Mouse (Mus musculus): Measurements from ENCODE around the gene Ksr1.
A peak's percentile ranks its signal among the peaks of the same experiment; 100 is the strongest.
"Not testable (repeated sequence)": the region's sequence is repeated elsewhere in the genome, so short reads cannot be mapped to it uniquely, and the experiment has no call there.

Gene Ksr1

DNA sequence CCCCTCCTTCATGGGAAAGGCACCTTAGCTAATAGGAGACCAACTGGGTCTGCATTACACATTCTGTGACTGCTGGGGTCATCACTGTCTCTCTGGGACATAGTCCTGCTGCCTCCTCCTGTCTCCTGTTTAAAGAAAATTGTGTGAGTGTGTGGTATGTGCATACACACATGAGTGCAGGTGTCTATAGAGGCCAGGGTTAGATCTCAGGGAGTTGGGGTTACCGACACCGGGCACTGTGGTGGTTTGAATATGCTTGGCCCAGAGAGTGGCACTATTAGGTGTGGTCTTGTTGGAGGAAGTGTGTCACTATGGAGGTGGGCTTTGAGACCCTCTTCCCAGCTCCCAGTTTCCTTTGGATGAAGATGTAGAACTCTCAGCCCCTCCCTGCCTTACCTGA is 133.7 kb downstream of the Ksr1 start:
- no peak for DNase-seq (ENCODE audit: low read depth, low spot score)

DNA sequence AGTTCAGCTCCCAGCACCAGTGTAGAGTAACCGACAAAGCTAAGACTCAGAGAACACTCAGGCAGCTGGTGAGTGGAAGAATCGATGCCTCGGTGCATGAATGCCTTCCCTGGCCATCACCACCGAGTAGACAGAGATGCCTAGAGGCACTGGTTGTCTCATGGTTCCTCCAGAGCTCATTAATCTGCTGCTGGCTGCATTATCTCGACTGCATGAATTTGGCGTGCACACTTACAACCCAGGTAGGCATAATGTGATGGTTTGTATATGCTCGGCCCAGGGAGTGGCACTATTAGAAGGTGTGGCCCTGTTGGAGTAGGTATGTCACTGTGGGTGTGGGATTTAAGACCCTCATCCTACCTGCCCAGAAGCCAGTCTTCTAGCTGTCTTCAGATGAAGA is 137.3 kb downstream of the Ksr1 start:
- DNase-seq (ENCODE audit: low read depth, low spot score), result no peak

- DNase-seq (ENCODE audit: low read depth, low spot score), result no peak
These were observed 138.0 kb downstream of the Ksr1 start for GRCm38 (mm10) chr11:79008007-79008775.

DNA sequence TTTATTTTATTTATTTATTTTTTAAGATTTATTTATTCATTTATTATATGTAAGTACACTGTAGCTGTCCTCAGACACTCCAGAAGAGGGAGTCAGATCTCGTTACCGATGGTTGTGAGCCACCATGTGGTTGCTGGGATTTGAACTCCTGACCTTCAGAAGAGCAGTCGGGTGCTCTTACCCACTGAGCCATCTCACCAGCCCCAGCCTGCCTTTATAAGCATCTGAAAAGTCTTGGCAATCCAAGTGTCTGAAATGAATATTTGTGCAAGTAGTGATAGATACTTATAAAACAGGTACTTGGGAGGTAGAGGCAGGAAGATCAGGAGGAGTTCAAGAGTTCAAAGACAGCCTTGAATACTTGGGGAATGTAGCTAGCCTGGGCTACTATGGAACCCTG is 138.9 kb downstream of the Ksr1 start:
- not testable (repeated sequence) for DNase-seq (ENCODE audit: low read depth, low spot score)

DNA sequence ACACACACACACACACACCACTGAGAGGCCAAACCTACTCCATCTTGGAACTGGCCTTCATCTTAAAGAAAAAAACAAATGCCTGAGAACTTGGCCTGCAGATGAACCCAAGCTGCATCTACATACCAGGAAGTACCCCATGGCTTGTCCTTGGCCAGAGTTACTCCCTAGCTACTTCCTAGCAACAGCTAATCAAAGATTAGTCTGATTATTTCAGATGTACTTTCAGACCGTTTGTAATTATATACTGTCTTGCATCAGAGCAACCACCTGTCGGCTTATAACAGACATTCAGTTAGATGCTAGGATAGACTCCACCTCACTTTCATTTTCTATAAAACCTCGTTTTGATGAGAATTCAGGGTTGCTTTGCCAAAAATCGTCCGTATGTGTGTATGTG is 139.8 kb downstream of the Ksr1 start:
- DNase-seq (ENCODE audit: low read depth, low spot score), result peak; percentile 26

GRCm38 (mm10) chr11:79005578-79006394 is 140.4 kb downstream of the Ksr1 start:
- DNase-seq (ENCODE audit: low read depth, low spot score), result peak; percentile 33

- DNase-seq (ENCODE audit: low read depth, low spot score), result no peak
These were observed 142.2 kb downstream of the Ksr1 start for GRCm38 (mm10) chr11:79003769-79004638.

GRCm38 (mm10) chr11:79003053-79003768 is 143.0 kb downstream of the Ksr1 start:
- DNase-seq (ENCODE audit: low read depth, low spot score), result peak; percentile 48

DNA sequence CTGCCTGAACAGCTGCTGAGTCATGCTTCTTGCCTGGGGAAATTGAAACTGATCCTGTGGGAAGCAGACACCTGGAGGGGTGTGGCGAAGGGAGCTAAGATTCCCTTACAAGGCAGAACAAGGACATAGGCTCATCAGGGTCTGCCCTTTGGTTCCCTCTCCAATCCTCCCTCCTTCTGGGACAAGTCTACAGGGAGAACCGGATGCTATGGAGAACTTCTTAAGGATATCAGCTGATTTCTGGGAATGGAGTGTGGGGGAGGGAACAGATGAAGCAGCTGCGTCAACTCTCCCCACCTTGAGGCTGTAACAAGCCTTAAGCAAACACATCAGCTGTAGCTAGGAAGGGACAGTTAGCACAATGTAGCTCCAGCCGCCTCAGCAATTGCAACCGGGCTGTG is 143.7 kb downstream of the Ksr1 start:
- DNase-seq (ENCODE audit: low read depth, low spot score), result no peak

DNA sequence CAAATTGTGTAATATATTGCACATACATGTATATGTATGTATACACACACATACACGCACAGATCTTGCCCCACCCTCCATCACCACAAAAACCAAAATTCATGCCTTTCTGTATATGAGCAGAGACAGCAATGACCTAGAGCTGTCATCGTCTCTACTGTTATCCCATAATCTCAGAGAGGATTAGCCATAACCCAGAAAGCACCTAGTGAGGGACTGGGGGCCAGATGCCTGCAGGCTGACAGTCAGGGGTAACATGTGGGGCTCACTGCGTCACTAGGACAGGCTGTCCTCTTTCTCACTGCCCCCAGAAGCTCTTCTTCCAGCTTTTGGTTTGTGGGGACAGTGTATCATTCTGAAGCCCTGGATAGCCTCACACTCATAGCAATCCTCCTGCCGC is 144.3 kb downstream of the Ksr1 start:
- no peak for DNase-seq (ENCODE audit: low read depth, low spot score)

DNA sequence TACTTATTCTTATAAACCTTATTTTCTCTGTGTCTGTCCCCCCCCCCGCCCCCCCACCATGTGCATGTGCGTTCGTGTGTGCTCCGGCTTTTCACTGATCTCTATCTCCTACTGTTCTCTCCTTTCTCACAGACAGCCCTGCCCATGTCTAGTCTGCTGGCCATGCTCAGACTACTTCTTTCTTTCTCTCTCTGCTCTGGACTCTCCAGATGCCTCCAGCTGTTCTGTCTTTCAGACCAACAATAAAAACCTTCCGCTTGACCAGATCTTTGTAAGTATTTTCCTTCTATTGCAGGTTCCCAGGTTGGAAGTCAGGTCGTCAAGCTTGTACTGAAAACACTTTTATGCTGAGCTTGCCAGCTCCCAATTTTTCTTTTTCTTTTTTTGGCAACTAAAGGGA is 147.1 kb downstream of the Ksr1 start:
- no peak for DNase-seq (ENCODE audit: low read depth, low spot score)

DNA sequence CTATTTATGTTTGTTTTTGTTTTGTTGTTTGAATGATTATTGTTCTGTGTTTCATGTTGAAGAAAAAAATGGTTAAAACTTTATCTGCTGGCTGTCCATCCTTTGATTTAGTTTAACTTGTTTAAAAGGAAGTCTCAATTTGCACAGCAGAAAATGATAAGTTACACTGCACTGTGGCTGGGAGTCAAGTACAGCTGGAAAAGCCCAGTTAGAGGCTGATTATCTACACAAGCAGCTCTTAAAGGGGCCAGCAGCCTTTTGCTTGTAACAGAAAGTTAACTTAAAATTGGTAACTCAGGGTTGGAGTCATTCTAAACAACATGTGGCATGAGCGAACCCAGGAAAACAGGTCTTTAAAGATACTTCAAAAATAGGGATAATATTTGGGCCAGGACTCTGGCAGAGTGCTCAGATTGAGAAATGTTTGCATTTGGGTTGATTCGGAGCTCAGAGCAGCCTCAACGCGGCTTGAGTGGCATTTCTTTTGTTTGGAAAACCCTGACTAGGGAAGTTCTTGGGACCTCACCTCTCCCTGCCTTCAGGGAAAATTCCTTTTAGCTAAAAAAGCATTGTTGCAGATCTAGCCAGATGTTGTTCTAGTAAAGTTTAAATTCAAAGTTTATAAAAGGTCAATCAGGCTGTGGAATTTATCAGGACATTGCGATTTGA is 155.2 kb downstream of the Ksr1 start:
- not testable (repeated sequence) for DNase-seq (ENCODE audit: low read depth, low spot score)

- no peak for DNase-seq (ENCODE audit: low read depth, low spot score)
These were observed 156.1 kb downstream of the Ksr1 start for GRCm38 (mm10) chr11:78990096-78990495.

GRCm38 (mm10) chr11:78989206-78989605 is 157.0 kb downstream of the Ksr1 start:
- not testable (repeated sequence) for DNase-seq (ENCODE audit: low read depth, low spot score)

GRCm38 (mm10) chr11:78986311-78987002 is 159.8 kb downstream of the Ksr1 start:
- no peak for DNase-seq (ENCODE audit: low read depth, low spot score)

DNA sequence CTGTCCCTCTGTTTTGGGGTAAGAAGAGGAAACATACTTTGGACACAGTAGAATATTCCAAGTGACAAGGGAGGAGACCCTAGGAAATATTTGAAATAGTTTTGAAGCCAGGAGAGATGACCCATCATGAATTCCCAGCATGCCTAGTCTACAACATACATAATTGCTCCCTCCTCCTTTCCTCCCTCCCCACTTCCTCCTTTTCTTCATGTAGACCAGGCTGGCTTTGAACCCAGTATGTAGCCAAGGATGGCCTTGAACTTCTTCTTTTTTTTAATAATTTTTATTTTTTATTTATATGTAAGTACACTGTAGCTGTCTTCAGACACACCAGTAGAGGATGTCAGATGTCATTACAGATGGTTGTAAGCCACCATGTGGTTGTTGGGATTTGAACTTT is 160.7 kb downstream of the Ksr1 start:
- no peak for DNase-seq (ENCODE audit: low read depth, low spot score)

DNA sequence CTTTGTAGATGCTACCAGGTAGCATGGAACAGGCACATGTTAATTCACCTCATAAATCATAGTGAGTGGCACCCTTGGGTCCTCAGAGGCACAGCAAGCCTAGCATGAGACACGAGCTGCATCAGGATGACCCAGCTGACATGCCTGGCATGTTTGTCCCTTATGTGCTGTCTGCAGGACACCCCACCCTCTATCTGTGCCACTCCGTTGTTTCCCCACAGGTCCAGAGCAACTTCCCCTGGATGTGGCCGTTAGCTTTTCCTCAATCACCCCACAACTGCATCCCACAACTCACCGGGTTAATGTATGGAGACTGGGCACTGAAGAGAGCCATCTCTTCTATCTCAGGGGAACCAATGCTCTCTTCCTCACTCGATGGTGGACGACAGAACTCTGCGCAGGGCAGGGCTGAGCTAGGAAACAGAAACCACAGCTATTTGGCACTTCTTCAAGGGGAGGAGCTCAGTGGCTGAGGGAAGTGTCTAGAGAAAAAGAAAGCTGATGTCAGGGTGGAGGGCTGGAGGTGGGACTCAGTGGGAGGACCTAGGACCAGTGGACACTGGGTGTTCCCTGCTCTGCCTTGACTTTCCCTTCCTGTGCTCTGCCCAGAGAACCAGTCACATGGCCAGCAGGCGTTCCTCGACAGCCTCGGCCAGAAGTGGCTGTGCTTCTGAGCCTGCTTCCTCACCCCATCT is 161.6 kb downstream of the Ksr1 start, which contains the start of gene Lgals9:
TSS of gene Lgals9 (minus strand) at position 464 of the 695 bp plus-strand sequence.
- DNase-seq (ENCODE audit: low read depth, low spot score), result peak; percentile 81

DNA sequence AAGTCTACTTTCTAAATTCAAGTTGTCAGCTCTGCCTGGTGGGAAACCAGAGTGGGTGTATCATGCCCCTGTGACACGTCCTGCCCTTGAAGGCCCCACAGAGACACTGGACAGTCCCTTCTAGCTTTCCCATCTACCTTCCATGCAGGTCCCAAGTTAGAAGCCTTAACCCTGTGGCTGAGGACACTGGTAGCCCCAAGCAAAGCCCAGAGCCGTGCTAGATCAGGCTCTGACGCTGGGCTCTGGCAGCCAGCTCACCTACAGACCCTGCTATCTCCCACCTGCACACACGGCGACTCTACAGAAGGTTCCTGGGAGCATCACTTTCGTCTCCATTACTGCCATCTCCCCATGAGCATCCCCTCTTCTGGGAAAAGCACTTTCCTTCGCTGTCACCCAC is 162.7 kb downstream of the Ksr1 start:
- DNase-seq (ENCODE audit: low read depth, low spot score), result no peak

DNA sequence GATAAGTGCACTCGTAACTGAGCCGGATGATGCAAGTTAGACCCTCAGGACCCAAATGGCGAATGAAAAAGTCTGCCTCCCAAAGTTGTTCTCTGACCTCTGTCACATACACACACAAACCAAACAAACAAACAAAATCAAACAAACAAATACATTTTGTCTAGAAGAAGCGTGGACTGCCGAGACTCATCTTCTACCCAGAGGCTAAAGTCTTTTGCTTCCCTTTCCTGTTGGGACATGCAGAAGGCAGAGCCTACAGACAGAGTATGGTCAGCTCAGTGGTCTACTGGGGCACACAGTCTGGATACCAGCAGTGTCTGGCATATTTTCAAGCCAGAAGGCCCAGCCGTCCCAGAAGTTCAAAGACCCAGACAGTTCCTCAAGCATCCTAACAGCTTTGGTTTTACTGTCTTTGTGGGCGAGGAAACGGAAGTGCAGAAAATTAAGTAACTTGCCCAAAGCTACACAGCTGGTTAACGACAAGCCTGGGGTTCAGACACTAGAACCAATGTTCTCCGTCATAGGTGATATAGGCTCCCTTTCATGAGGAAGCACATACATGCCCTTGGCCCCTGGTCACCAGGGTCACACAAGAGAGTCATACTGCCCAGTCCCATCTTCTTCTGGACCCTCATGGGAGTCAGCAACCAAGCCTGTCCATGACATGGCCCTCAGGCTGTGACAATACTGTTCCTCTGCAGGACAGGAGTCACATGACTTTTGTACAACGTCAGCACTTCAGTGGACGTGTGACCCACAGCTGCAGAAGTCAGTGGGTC is 163.5 kb downstream of the Ksr1 start:
- peak; percentile 55 for DNase-seq (ENCODE audit: low read depth, low spot score)

Data from CD4-positive helper T cell, adult 2 months (primary cell).